In the genomic region with DNA sequence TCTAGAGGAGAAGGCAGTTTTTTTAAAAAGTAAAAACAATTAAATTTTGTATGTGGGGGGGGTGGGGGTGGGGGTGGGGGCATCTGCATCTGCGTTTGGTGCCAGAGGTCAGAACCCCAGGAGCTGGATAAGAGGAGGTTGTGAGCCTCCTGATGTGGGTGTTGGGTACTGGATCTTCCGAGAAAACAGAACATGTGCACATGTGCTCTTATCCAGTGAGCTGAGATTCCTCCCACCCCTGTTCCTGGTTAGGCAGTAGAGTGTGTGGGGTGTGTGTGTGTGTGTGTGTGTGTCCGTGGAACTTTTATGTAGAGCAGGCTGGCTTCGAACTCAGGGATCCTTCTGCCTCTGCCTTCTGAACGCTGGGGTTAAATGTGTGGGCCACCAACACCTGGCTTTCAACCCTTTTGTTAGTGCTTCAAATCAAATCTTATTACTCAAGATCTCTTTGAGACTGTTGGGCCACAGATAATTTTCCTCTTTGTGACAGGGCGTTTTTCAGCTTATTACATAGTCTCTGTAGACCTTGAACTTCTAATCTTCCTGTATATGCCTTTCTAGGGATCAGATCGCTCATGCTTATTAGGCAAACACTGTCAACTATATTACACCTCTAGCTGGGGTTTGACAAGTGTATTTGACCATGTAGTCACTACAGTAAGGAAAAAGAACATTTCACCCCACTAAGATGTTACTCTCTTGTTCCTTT, we compare ENCODE assay signal across 8 mouse cellular contexts. TPM values are rescaled to one million over a fixed set of nuclear protein-coding genes. Genes with fewer than 3 reads are reported as not detected.
A peak's percentile ranks its signal among the peaks of the same experiment; 100 is the strongest.
DNase-seq lines count a peak whose midpoint lies in the region; ATAC-seq and TF ChIP-seq lines count a peak whose summit lies in the region.

No protein-coding gene starts in this region.

- no peaks in the 10 kb centered on the region for H3K9me3 ChIP-seq in liver, embryonic 11.5 days (ENCODE audit: control insufficient read depth, low read length)

- DNase-seq in cerebellum, adult 2 months: no peak
- DNase-seq in thymus, adult 2 months: no peak
- no peak for DNase-seq in thymus, postnatal 25 days
- DNase-seq in liver, embryonic 11.5 days (ENCODE audit: low spot score): no peak
- no peak for DNase-seq in frontal cortex, postnatal 25 days (ENCODE audit: low spot score in 2 of 2)
- no peak for DNase-seq in adrenal gland, postnatal 14 days
- no peak for DNase-seq in adrenal gland, postnatal 36 days

- H3K27ac ChIP-seq in cerebellum, adult 2 months (ENCODE audit: insufficient read depth, low read length): no peak overlapping the region
- H3K27ac ChIP-seq in thymus, adult 2 months (ENCODE audit: control insufficient read depth, insufficient read depth, low read length): no peak overlapping the region
- H3K27ac ChIP-seq in liver, embryonic 11.5 days (ENCODE audit: low read depth, low read length): peak overlapping the region; percentile 75; the same call in 1 of the 2 replicates

- H3K27me3 ChIP-seq in cerebellum, adult 2 months (ENCODE audit: control insufficient read depth, insufficient read depth, low read length): no peaks in the 10 kb centered on the region
- H3K27me3 ChIP-seq in thymus, adult 2 months (ENCODE audit: control insufficient read depth, insufficient read depth, low read length): no peaks in the 10 kb centered on the region
- H3K27me3 ChIP-seq in liver, embryonic 11.5 days (replicated peaks; ENCODE audit: control insufficient read depth, insufficient read depth, low read length): no peaks in the 10 kb centered on the region

- no peak for TF ChIP-seq CTCF in cerebellum, adult 2 months (IDR thresholded peaks at IDR 0.05; ENCODE audit: borderline replicate concordance, insufficient read depth, low read depth, low read length)
- TF ChIP-seq CTCF in thymus, adult 2 months (IDR thresholded peaks at IDR 0.05; ENCODE audit: borderline replicate concordance, control insufficient read depth, extremely low read depth, insufficient read depth, low read length, poor library complexity): no peak

- TF ChIP-seq POLR2A in cerebellum, adult 2 months (IDR thresholded peaks at IDR 0.05; ENCODE audit: borderline replicate concordance, insufficient read depth, low read length): no peak
- no peak for TF ChIP-seq POLR2A in thymus, adult 2 months (IDR thresholded peaks at IDR 0.05; ENCODE audit: control insufficient read depth, extremely low read depth, insufficient read depth, low read length, poor library complexity)

- peak overlapping the region; percentile 90 for H3K4me3 ChIP-seq in cerebellum, adult 2 months (replicated peaks; ENCODE audit: insufficient read depth, low read depth, low read length)
- peak overlapping the region; percentile 92 for H3K4me3 ChIP-seq in thymus, adult 2 months (ENCODE audit: control insufficient read depth, insufficient read depth, low read length)
- peak overlapping the region; percentile 96 for H3K4me3 ChIP-seq in liver, embryonic 11.5 days (ENCODE audit: low read depth, low read length)

- WGBS in cerebellum, adult 2 months: 65% methylated on average over 7 of the region's 7 CpGs
- 48% methylated on average over 7 of the region's 7 CpGs for WGBS in thymus, adult 2 months
- WGBS in liver, embryonic 11.5 days: 56% methylated on average over 7 of the region's 7 CpGs

- peaks cover 13% of the 10 kb centered on the region for H3K36me3 ChIP-seq in thymus, adult 2 months (ENCODE audit: control insufficient read depth, insufficient read depth, low read length)
- peaks cover 24% of the 10 kb centered on the region for H3K36me3 ChIP-seq in liver, embryonic 11.5 days (ENCODE audit: control insufficient read depth, insufficient read depth, low read length)

- H3K4me2 ChIP-seq in liver, embryonic 11.5 days: peak overlapping the region; percentile 82

- peak overlapping the region; percentile 95 for H3K9ac ChIP-seq in liver, embryonic 11.5 days (ENCODE audit: low read depth, low read length)

- peaks cover 8% of the 10 kb centered on the region; the same call in 1 of the 2 replicates for H3K4me1 ChIP-seq in cerebellum, adult 2 months (ENCODE audit: control insufficient read depth, insufficient read depth, low read length)
- peaks cover 7% of the 10 kb centered on the region for H3K4me1 ChIP-seq in thymus, adult 2 months (replicated peaks; ENCODE audit: control insufficient read depth, insufficient read depth, low read length)
- H3K4me1 ChIP-seq in liver, embryonic 11.5 days (replicated peaks; ENCODE audit: control insufficient read depth, insufficient read depth, low read length): peaks cover 9% of the 10 kb centered on the region

- no peak for ATAC-seq in cerebellum, adult (ENCODE audit: insufficient number of reproducible peaks, low FRiP score, low TSS enrichment)
- ATAC-seq in liver, embryonic 11.5 days (replicated peaks; ENCODE audit: low FRiP score): 0 out of 2 replicates have a peak, but pooled peaks have one; percentile 17

RNA-seq across cellular contexts. Expression of a gene that starts 0.9 kb away (rescaled TPM):
- 87.2 and 90.3 TPM in 2 replicates for polyA plus RNA-seq in cerebellum, adult 2 months (2012; rRNA removed)
- 62.1 and 65.6 TPM in 2 replicates for polyA plus RNA-seq in thymus, adult 2 months (2012; rRNA removed)
- polyA plus RNA-seq in liver, embryonic 11.5 days (2014; fragmentation: Nextera tagmentation; extraction: Ambion mirVana): 77.1 and 85.4 TPM in 2 replicates
- total RNA-seq in adrenal gland, postnatal 14 days (2021): 260 and 305 TPM in 2 replicates
- 100 to 1,000 TPM; 419 to 590 TPM for total RNA-seq in adrenal gland, postnatal 36 days (2021)

RNA-seq across cellular contexts. Expression of a gene that starts 55.0 kb away (rescaled TPM):
- 31.7 and 33.3 TPM in 2 replicates for polyA plus RNA-seq in cerebellum, adult 2 months (2012; rRNA removed)
- 30.9 and 31.5 TPM in 2 replicates for polyA plus RNA-seq in thymus, adult 2 months (2012; rRNA removed)
- polyA plus RNA-seq in liver, embryonic 11.5 days (2014; fragmentation: Nextera tagmentation; extraction: Ambion mirVana): 8.7 and 11.3 TPM in 2 replicates
- 25.0 and 26.2 TPM in 2 replicates for total RNA-seq in adrenal gland, postnatal 14 days (2021)
- total RNA-seq in adrenal gland, postnatal 36 days (2021): 10 to 100 TPM; 23.5 to 24.5 TPM
